Mouse (Mus musculus): ENCODE measurements around the gene Oscp1. TPM values are rescaled to one million over a fixed set of nuclear protein-coding genes. Genes with fewer than 3 reads are reported as not detected.
"Not testable (repeated sequence)": the region's sequence is repeated elsewhere in the genome, so short reads cannot be mapped to it uniquely, and the experiment has no call there.

Oscp1 gene
- total RNA-seq, 2 experiments from 2014 or later: 4.4 to 4.6 TPM

- DNase-seq (ENCODE audit: low spot score in 2 of 2): no peak
Observed at GRCm38 (mm10) chr4:126081601-126082000, 23.2 kb downstream of the Oscp1 start.

- no peak for DNase-seq (ENCODE audit: low spot score in 2 of 2)
Observed at GRCm38 (mm10) chr4:126083021-126083420, 24.7 kb downstream of the Oscp1 start.

GRCm38 (mm10) chr4:126084382-126084781, 26.0 kb downstream of the Oscp1 start:
- no peak for DNase-seq (ENCODE audit: low spot score in 2 of 2)

GRCm38 (mm10) chr4:126085996-126086576, 27.7 kb downstream of the Oscp1 start:
- peak; percentile 72 to 82 for DNase-seq (ENCODE audit: low spot score in 2 of 2)

GRCm38 (mm10) chr4:126090101-126090847, 31.9 kb downstream of the Oscp1 start:
- DNase-seq (ENCODE audit: low spot score in 2 of 2): no peak

- no peak for DNase-seq (ENCODE audit: low spot score in 2 of 2)
Observed at GRCm38 (mm10) chr4:126090848-126091124, 32.4 kb downstream of the Oscp1 start.

- no peak for DNase-seq (ENCODE audit: low spot score in 2 of 2)
Observed at GRCm38 (mm10) chr4:126091873-126092272, 33.5 kb downstream of the Oscp1 start.

GRCm38 (mm10) chr4:126095622-126096430, 37.5 kb downstream of the Oscp1 start:
- not testable (repeated sequence) for DNase-seq (ENCODE audit: low spot score in 2 of 2)

GRCm38 (mm10) chr4:126096464-126097111, 38.2 kb downstream of the Oscp1 start, which contains the start of gene Lsm10:
Lsm10 (plus strand) TSS chr4:126096623.
- DNase-seq (ENCODE audit: low spot score in 2 of 2): peak; percentile 83 to 94

GRCm38 (mm10) chr4:126097711-126098253, 39.4 kb downstream of the Oscp1 start:
- DNase-seq (ENCODE audit: low spot score in 2 of 2): no peak

GRCm38 (mm10) chr4:126099365-126099764, 41.0 kb downstream of the Oscp1 start:
- no peak for DNase-seq (ENCODE audit: low spot score in 2 of 2)

GRCm38 (mm10) chr4:126100764-126101163, 42.4 kb downstream of the Oscp1 start:
- no peak for DNase-seq (ENCODE audit: low spot score in 2 of 2)

GRCm38 (mm10) chr4:126102061-126102841, 43.9 kb downstream of the Oscp1 start:
- no peak for DNase-seq (ENCODE audit: low spot score in 2 of 2)

- DNase-seq (ENCODE audit: low spot score in 2 of 2): peak; percentile 74 to 84
Observed at GRCm38 (mm10) chr4:126103057-126103581, 44.8 kb downstream of the Oscp1 start.

- peak; percentile 91 to 95 for DNase-seq (ENCODE audit: low spot score in 2 of 2)
Observed at GRCm38 (mm10) chr4:126103590-126104068, 45.3 kb downstream of the Oscp1 start, which contains the start of gene Stk40. Stk40 (plus strand) TSS chr4:126103957.

GRCm38 (mm10) chr4:126104261-126105075, 46.1 kb downstream of the Oscp1 start:
- peak in 1 of 2 experiments; percentile 28 for DNase-seq (ENCODE audit: low spot score in 2 of 2)

- no peak for DNase-seq (ENCODE audit: low spot score in 2 of 2)
Observed at GRCm38 (mm10) chr4:126105131-126105783, 46.9 kb downstream of the Oscp1 start.

GRCm38 (mm10) chr4:126108061-126108740, 49.8 kb downstream of the Oscp1 start:
- DNase-seq (ENCODE audit: low spot score in 2 of 2): no peak

All from gastrocnemius, postnatal 4 days (tissue).